Mouse (Mus musculus) naive thymus-derived CD4-positive, alpha-beta T cell, adult 2 months (primary cell): ENCODE data around the gene Pnpla2.

Source experiments
- DNase-seq: peaks from one replicate; pipeline ENCODE4 v3.0.0-alpha.2; 2011; ENCODE audit warnings: low read depth

Gene Pnpla2

GRCm38 (mm10) chr7:141447110-141447991 lies 7.6 kb upstream of the Pnpla2 start, which contains the start of gene Rplp2:
Gene Rplp2, plus strand, starts transcription at chr7:141447370.
- peak; percentile 95 for DNase-seq

- no peak for DNase-seq
Measured at GRCm38 (mm10) chr7:141451928-141452327, 3.1 kb upstream of the Pnpla2 start.

GRCm38 (mm10) chr7:141453636-141454035 lies 1.4 kb upstream of the Pnpla2 start:
- DNase-seq = no peak

GRCm38 (mm10) chr7:141455610-141456314 lies 764 bp downstream of the Pnpla2 start:
- DNase-seq = peak; percentile 74

GRCm38 (mm10) chr7:141456739-141457138 lies 1.7 kb downstream of the Pnpla2 start:
- DNase-seq = no peak

- DNase-seq = no peak
Measured at GRCm38 (mm10) chr7:141457236-141457635, 2.2 kb downstream of the Pnpla2 start.

- DNase-seq = peak; percentile 83
Measured at GRCm38 (mm10) chr7:141457986-141458660, 3.1 kb downstream of the Pnpla2 start.

GRCm38 (mm10) chr7:141458661-141459060 lies 3.7 kb downstream of the Pnpla2 start:
- DNase-seq = no peak

GRCm38 (mm10) chr7:141459301-141459711 lies 4.3 kb downstream of the Pnpla2 start:
- no peak for DNase-seq

GRCm38 (mm10) chr7:141460001-141460390 lies 5.0 kb downstream of the Pnpla2 start:
- no peak for DNase-seq

GRCm38 (mm10) chr7:141460391-141461113 lies 5.6 kb downstream of the Pnpla2 start, which contains the start of gene Cracr2b:
Gene Cracr2b, plus strand, starts transcription at chr7:141461094.
- DNase-seq = no peak

- DNase-seq = no peak
Measured at GRCm38 (mm10) chr7:141461521-141462332, 6.7 kb downstream of the Pnpla2 start.

- no peak for DNase-seq
Measured at GRCm38 (mm10) chr7:141462333-141462821, 7.4 kb downstream of the Pnpla2 start.

GRCm38 (mm10) chr7:141463824-141464602 lies 9.0 kb downstream of the Pnpla2 start:
- DNase-seq = no peak

GRCm38 (mm10) chr7:141464603-141465201 lies 9.7 kb downstream of the Pnpla2 start:
- peak; percentile 43 for DNase-seq

GRCm38 (mm10) chr7:141465388-141466044 lies 10.5 kb downstream of the Pnpla2 start:
- no peak for DNase-seq

GRCm38 (mm10) chr7:141466045-141466394 lies 11.0 kb downstream of the Pnpla2 start:
- no peak for DNase-seq

GRCm38 (mm10) chr7:141466607-141467148 lies 11.7 kb downstream of the Pnpla2 start:
- no peak for DNase-seq
